Mouse (Mus musculus) olfactory bulb, adult 2 months (tissue): ENCODE data around the gene Fgf16.

Experiments used
- CTCF ChIP-seq: fragments of 200-500 bp; IDR thresholded peaks from 2 replicates; pipeline ENCODE4 v1.5.1; 2012; ENCODE audit warnings: low read depth, mild to moderate bottlenecking, low read length, moderate library complexity; ENCODE audit not compliant: insufficient read depth
- POLR2A ChIP-seq: fragments of 200-500 bp; IDR thresholded peaks from 2 replicates; pipeline ENCODE4 v1.6.1; 2012; ENCODE audit warnings: mild to moderate bottlenecking, low read depth, low read length, moderate library complexity; ENCODE audit not compliant: insufficient read depth

- no peak for TF ChIP-seq CTCF
- no peak for TF ChIP-seq POLR2A
Measured at GRCm38 (mm10) chrX:105794806-105795403, 30.8 kb downstream of the Fgf16 start.
